8 mouse cellular contexts compared by ENCODE assay signal in genomic region chr12:86879446-86880085, GRCm38 (mm10). TPM values are rescaled to one million over a fixed set of nuclear protein-coding genes. Genes with fewer than 3 reads are reported as not detected.
DNase-seq lines count a peak whose midpoint lies in the region; ATAC-seq and TF ChIP-seq lines count a peak whose summit lies in the region.

No protein-coding gene starts in this region.

- no peaks in the 10 kb centered on the region for H3K27me3 ChIP-seq in kidney, adult 2 months (replicated peaks; ENCODE audit: control insufficient read depth, insufficient read depth, low read length)
- H3K27me3 ChIP-seq in forebrain, embryonic 14.5 days (replicated peaks; ENCODE audit: control insufficient read depth, insufficient read depth, low read length): no peaks in the 10 kb centered on the region
- no peaks in the 10 kb centered on the region for H3K27me3 ChIP-seq in midbrain, embryonic 14.5 days (ENCODE audit: control insufficient read depth, insufficient read depth, low read length)

- no peak overlapping the region for H3K4me3 ChIP-seq in kidney, adult 2 months (ENCODE audit: insufficient read depth, low read depth, low read length)
- H3K4me3 ChIP-seq in forebrain, embryonic 14.5 days (ENCODE audit: low read depth, low read length): 0 out of 2 replicates have a peak overlapping the region, but pooled peaks have one; percentile 21
- H3K4me3 ChIP-seq in midbrain, embryonic 14.5 days (replicated peaks; ENCODE audit: low read depth, low read length): peak overlapping the region; percentile 98

- TF ChIP-seq POLR2A in kidney, adult 2 months (IDR thresholded peaks at IDR 0.05; ENCODE audit: low read depth, low read length): no peak

- peaks cover 11% of the 10 kb centered on the region; the same call in 1 of the 2 replicates for H3K4me1 ChIP-seq in kidney, adult 2 months (ENCODE audit: control insufficient read depth, insufficient read depth, low read length)
- peaks cover 28% of the 10 kb centered on the region for H3K4me1 ChIP-seq in forebrain, embryonic 14.5 days (ENCODE audit: control insufficient read depth, insufficient read depth, low read length)
- peaks cover 26% of the 10 kb centered on the region for H3K4me1 ChIP-seq in midbrain, embryonic 14.5 days (ENCODE audit: control insufficient read depth, insufficient read depth, low read length)

- WGBS in kidney, adult 2 months: 31% methylated on average over 6 of the region's 6 CpGs
- 40% methylated on average over 6 of the region's 6 CpGs for WGBS in forebrain, embryonic 14.5 days
- WGBS in midbrain, embryonic 14.5 days: 39% methylated on average over 6 of the region's 6 CpGs

- H3K4me2 ChIP-seq in forebrain, embryonic 14.5 days (ENCODE audit: low read length): peak overlapping the region; percentile 97
- peak overlapping the region; percentile 82 for H3K4me2 ChIP-seq in midbrain, embryonic 14.5 days (ENCODE audit: low read length)

- ATAC-seq in forebrain, embryonic 14.5 days: no peak
- ATAC-seq in midbrain, embryonic 14.5 days (ENCODE audit: low FRiP score, low TSS enrichment): no peak

- peak; percentile 71 for DNase-seq in kidney, adult 2 months
- no peak for DNase-seq in kidney, adult 8-10 months
- peak; percentile 47 for DNase-seq in T-cell, adult 2 months (ENCODE audit: low spot score)
- peak; percentile 49 for DNase-seq in forebrain, embryonic 14.5 days (ENCODE audit: low spot score)
- peak; percentile 33 for DNase-seq in midbrain, embryonic 14.5 days
- DNase-seq in urinary bladder, postnatal 36 days (ENCODE audit: low spot score in 2 of 2): no peak
- DNase-seq in right cerebral cortex, adult 2 months (ENCODE audit: low spot score in 2 of 2): no peak
- DNase-seq in ovary, postnatal 10 days (ENCODE audit: low spot score): no peak

- TF ChIP-seq CTCF in kidney, adult 2 months (conservative IDR thresholded peaks at IDR 0.05; ENCODE audit: insufficient read depth, insufficient read length, low read depth, low read length): no peak

- H3K9me3 ChIP-seq in forebrain, embryonic 14.5 days (replicated peaks; ENCODE audit: control insufficient read depth, low read length): no peaks in the 10 kb centered on the region
- no peaks in the 10 kb centered on the region for H3K9me3 ChIP-seq in midbrain, embryonic 14.5 days (ENCODE audit: control insufficient read depth, low read length)

- peak overlapping the region; percentile 25 for H3K27ac ChIP-seq in kidney, adult 2 months (ENCODE audit: insufficient read depth, low read depth, low read length)
- H3K27ac ChIP-seq in forebrain, embryonic 14.5 days (ENCODE audit: low read depth, low read length): peak overlapping the region; percentile 6
- peak overlapping the region; percentile 57 for H3K27ac ChIP-seq in midbrain, embryonic 14.5 days (replicated peaks; ENCODE audit: low read depth, low read length)

- peaks cover 4% of the 10 kb centered on the region; the same call in 1 of the 2 replicates for H3K36me3 ChIP-seq in kidney, adult 2 months (ENCODE audit: control insufficient read depth, insufficient read depth, low read length)
- H3K36me3 ChIP-seq in forebrain, embryonic 14.5 days (ENCODE audit: control insufficient read depth, insufficient read depth, low read length): peaks cover 10% of the 10 kb centered on the region
- H3K36me3 ChIP-seq in midbrain, embryonic 14.5 days (ENCODE audit: control insufficient read depth, insufficient read depth, low read length): peaks cover 22% of the 10 kb centered on the region; the same call in 1 of the 2 replicates

- peak overlapping the region; percentile 37 for H3K9ac ChIP-seq in forebrain, embryonic 14.5 days (ENCODE audit: low read length)
- H3K9ac ChIP-seq in midbrain, embryonic 14.5 days (replicated peaks; ENCODE audit: low read length): peak overlapping the region; percentile 20; the same call in 1 of the 2 replicates

RNA-seq across cellular contexts. Expression of gene Irf2bpl, which starts 5.0 kb away (rescaled TPM):
- polyA plus RNA-seq in kidney, adult 2 months (2012; rRNA removed): 22.0 and 27.8 TPM in 2 replicates
- 41.4 and 56.5 TPM in 2 replicates for polyA plus RNA-seq in forebrain, embryonic 14.5 days (2014; fragmentation: Nextera tagmentation; extraction: Ambion mirVana)
- polyA plus RNA-seq in midbrain, embryonic 14.5 days (2014; fragmentation: Nextera tagmentation; extraction: Ambion mirVana): 71.6 and 80.2 TPM in 2 replicates

Comparison
In these comparisons a context has a peak if more than half of its experiments do, and no peak if none do; other contexts are left out.
1. DNase-seq: peak in kidney, adult 2 months (single experiment), T-cell, adult 2 months (single experiment), forebrain, embryonic 14.5 days (single experiment) and midbrain, embryonic 14.5 days (single experiment); none in kidney, adult 8-10 months (0 of 2), urinary bladder, postnatal 36 days (0 of 2), right cerebral cortex, adult 2 months (0 of 2) and ovary, postnatal 10 days (single experiment).
2. H3K27ac ChIP-seq: peak in every context shown above with its lines; median percentile 57 in midbrain, embryonic 14.5 days; 25 in kidney, adult 2 months; 6 in forebrain, embryonic 14.5 days.